Mouse (Mus musculus) intestine, postnatal 0 days (tissue): ENCODE measurements around the gene Git2. TPM values are rescaled to one million over a fixed set of nuclear protein-coding genes. Genes with fewer than 3 reads are reported as not detected.

Experiments
- ATAC-seq: fragments of 200-750 bp; cut with Nextera tagmentation; 2 replicates; pipeline ENCODE4 v1.8.0; 2017; ENCODE audit warnings: mild to moderate bottlenecking, moderate TSS enrichment, moderate library complexity
- H3K27ac ChIP-seq: fragments of 300-500 bp; sonication (generic); 2 replicates; pipeline ENCODE4 v1.5.1; 2014; ENCODE audit warnings: mild to moderate bottlenecking, low read depth, low read length, moderate library complexity
- H3K27me3 ChIP-seq: fragments of 300-500 bp; sonication (generic); replicated peaks from 2 replicates; pipeline ENCODE4 v1.6.1; 2014; ENCODE audit warnings: low read length, mixed read lengths; ENCODE audit not compliant: control insufficient read depth, insufficient read depth
- H3K36me3 ChIP-seq: fragments of 300-500 bp; sonication (generic); 2 replicates; pipeline ENCODE4 v1.6.1; 2014; ENCODE audit warnings: mild to moderate bottlenecking, moderate library complexity; ENCODE audit not compliant: control insufficient read depth, insufficient read depth
- H3K4me1 ChIP-seq: fragments of 300-500 bp; sonication (generic); replicated peaks from 2 replicates; pipeline ENCODE4 v1.6.1; 2014; ENCODE audit warnings: antibody characterized with exemption, low read length, mixed read lengths; ENCODE audit not compliant: control insufficient read depth, insufficient read depth
- H3K4me2 ChIP-seq: fragments of 300-500 bp; sonication (generic); replicated peaks from 2 replicates; pipeline ENCODE4 v1.6.1; 2014; ENCODE audit warnings: low read depth, mild to moderate bottlenecking, moderate library complexity
- H3K4me3 ChIP-seq: fragments of 300-500 bp; sonication (generic); 2 replicates; pipeline ENCODE4 v1.5.1; 2014; ENCODE audit warnings: low read depth, low read length
- H3K9ac ChIP-seq: fragments of 300-500 bp; sonication (generic); 2 replicates; pipeline ENCODE4 v1.6.1; 2014; ENCODE audit warnings: mild to moderate bottlenecking, low read depth, low read length
- H3K9me3 ChIP-seq: fragments of 300-500 bp; sonication (generic); 2 replicates; pipeline ENCODE4 v1.6.1; 2016; ENCODE audit warnings: mixed run types; ENCODE audit not compliant: control insufficient read depth
- CTCF ChIP-seq: sonication (generic); IDR thresholded peaks from 2 replicates; pipeline ENCODE4 v1.5.1; 2016; ENCODE audit warnings: low read depth, mild to moderate bottlenecking, control low read depth, antibody characterized with exemption, moderate library complexity
- WGBS: fragments of 180-500 bp; shearing (Covaris S2); extraction: QIAGEN DNeasy Blood & Tissue Kit; methylation state at CpG from one replicate; pipeline ENCODE4 v1.1.7; 2014; 5-methylcytosine and 5-hydroxymethylcytosine counted together
- polyA plus RNA-seq: library from polyadenylated mRNA; unstranded; fragments of >200 nt; fragmentation: Nextera tagmentation; extraction: Ambion mirVana; gene quantifications from 2 replicates; pipeline ENCODE4 v1.2.1, GENCODE M21; 2015

The Git2 gene
- polyA plus RNA-seq, 1 experiment from 2014 or later = 13.8 TPM

- 86% methylated on average over 5 of the region's 5 CpGs for WGBS
- Histone ChIP-seq H3K4me1 (no peaks in the 10 kb centered on the region), H3K4me2 (no peak overlapping the region), H3K36me3 (peaks cover 83% of the 10 kb centered on the region), H3K27me3 (no peaks in the 10 kb centered on the region), H3K4me3 (no peak overlapping the region), H3K9ac (no peak overlapping the region), H3K9me3 (no peaks in the 10 kb centered on the region), H3K27ac (no peak overlapping the region)
- TF ChIP-seq CTCF = no peak
- ATAC-seq = no peak
Measured at GRCm38 (mm10) chr5:114745581-114745980, 29.7 kb downstream of the Git2 start.

- Histone ChIP-seq H3K4me3 (no peak overlapping the region), H3K27ac (no peak overlapping the region), H3K27me3 (no peaks in the 10 kb centered on the region), H3K9me3 (no peaks in the 10 kb centered on the region), H3K4me1 (no peaks in the 10 kb centered on the region), H3K36me3 (peaks cover 84% of the 10 kb centered on the region), H3K9ac (no peak overlapping the region), H3K4me2 (no peak overlapping the region)
- 88% methylated on average over 8 of the region's 8 CpGs for WGBS
- no peak for ATAC-seq
- TF ChIP-seq CTCF = no peak
Measured at GRCm38 (mm10) chr5:114743697-114744090, 31.6 kb downstream of the Git2 start.

- H3K4me2 ChIP-seq = no peak overlapping the region
- no peaks in the 10 kb centered on the region for H3K4me1 ChIP-seq
- no peak overlapping the region for H3K27ac ChIP-seq
- H3K9me3 ChIP-seq = no peaks in the 10 kb centered on the region
- H3K9ac ChIP-seq = no peak overlapping the region
- 93% methylated on average over 13 of the region's 13 CpGs for WGBS
- TF ChIP-seq CTCF = no peak
- H3K4me3 ChIP-seq = no peak overlapping the region
- ATAC-seq = no peak
- peaks cover 84% of the 10 kb centered on the region for H3K36me3 ChIP-seq
- no peaks in the 10 kb centered on the region for H3K27me3 ChIP-seq
Measured at GRCm38 (mm10) chr5:114742998-114743696, 32.2 kb downstream of the Git2 start.

- 91% methylated on average over 10 of the region's 10 CpGs for WGBS
- no peaks in the 10 kb centered on the region for H3K4me1 ChIP-seq
- no peak overlapping the region for H3K9ac ChIP-seq
Measured at GRCm38 (mm10) chr5:114742572-114742971, 32.7 kb downstream of the Git2 start.

GRCm38 (mm10) chr5:114740595-114740994 is 34.7 kb downstream of the Git2 start:
- H3K27me3 ChIP-seq = no peaks in the 10 kb centered on the region
- no peak for TF ChIP-seq CTCF
- H3K4me3 ChIP-seq = no peak overlapping the region
- 51% methylated on average over 4 of the region's 4 CpGs for WGBS
- H3K4me2 ChIP-seq = no peak overlapping the region
- ATAC-seq = no peak
- H3K9me3 ChIP-seq = no peaks in the 10 kb centered on the region
- H3K4me1 ChIP-seq = no peaks in the 10 kb centered on the region
- H3K9ac ChIP-seq = no peak overlapping the region
- no peak overlapping the region for H3K27ac ChIP-seq
- peaks cover 86% of the 10 kb centered on the region for H3K36me3 ChIP-seq

More at GRCm38 (mm10) chr5:114742572-114742971, 32.7 kb downstream of the Git2 start:
- no peak for TF ChIP-seq CTCF
- Histone ChIP-seq H3K9me3 (no peaks in the 10 kb centered on the region), H3K27ac (no peak overlapping the region), H3K27me3 (no peaks in the 10 kb centered on the region), H3K36me3 (peaks cover 84% of the 10 kb centered on the region), H3K4me3 (no peak overlapping the region), H3K4me2 (no peak overlapping the region)
- no peak for ATAC-seq

- 82% methylated on average over 12 of the region's 12 CpGs for WGBS
- Histone ChIP-seq H3K4me1 (no peaks in the 10 kb centered on the region), H3K27ac (no peak overlapping the region), H3K9me3 (no peaks in the 10 kb centered on the region), H3K36me3 (peaks cover 85% of the 10 kb centered on the region), H3K4me3 (no peak overlapping the region), H3K4me2 (no peak overlapping the region), H3K9ac (no peak overlapping the region), H3K27me3 (no peaks in the 10 kb centered on the region)
- no peak for TF ChIP-seq CTCF
- no peak for ATAC-seq
Measured at GRCm38 (mm10) chr5:114738707-114739241, 36.5 kb downstream of the Git2 start.
